Mouse (Mus musculus): ENCODE measurements around the gene Trim50. TPM values are rescaled to one million over a fixed set of nuclear protein-coding genes. Genes with fewer than 3 reads are reported as not detected.

Trim50 gene
- not detected for polyA plus RNA-seq (2014; fragmentation: Illumina TruSeq; extraction: RNeasy Lipid Tissue Mini Kit (QIAGEN cat#74804))

GRCm38 (mm10) chr5:135352995-135353394 is at the start of gene Trim50:
Trim50 (plus strand) TSS chr5:135353295.

GRCm38 (mm10) chr5:135349862-135350261 is 3.2 kb upstream of the Trim50 start, which contains the start of gene Fkbp6:
Fkbp6 (minus strand) TSS chr5:135350044.

DNA sequence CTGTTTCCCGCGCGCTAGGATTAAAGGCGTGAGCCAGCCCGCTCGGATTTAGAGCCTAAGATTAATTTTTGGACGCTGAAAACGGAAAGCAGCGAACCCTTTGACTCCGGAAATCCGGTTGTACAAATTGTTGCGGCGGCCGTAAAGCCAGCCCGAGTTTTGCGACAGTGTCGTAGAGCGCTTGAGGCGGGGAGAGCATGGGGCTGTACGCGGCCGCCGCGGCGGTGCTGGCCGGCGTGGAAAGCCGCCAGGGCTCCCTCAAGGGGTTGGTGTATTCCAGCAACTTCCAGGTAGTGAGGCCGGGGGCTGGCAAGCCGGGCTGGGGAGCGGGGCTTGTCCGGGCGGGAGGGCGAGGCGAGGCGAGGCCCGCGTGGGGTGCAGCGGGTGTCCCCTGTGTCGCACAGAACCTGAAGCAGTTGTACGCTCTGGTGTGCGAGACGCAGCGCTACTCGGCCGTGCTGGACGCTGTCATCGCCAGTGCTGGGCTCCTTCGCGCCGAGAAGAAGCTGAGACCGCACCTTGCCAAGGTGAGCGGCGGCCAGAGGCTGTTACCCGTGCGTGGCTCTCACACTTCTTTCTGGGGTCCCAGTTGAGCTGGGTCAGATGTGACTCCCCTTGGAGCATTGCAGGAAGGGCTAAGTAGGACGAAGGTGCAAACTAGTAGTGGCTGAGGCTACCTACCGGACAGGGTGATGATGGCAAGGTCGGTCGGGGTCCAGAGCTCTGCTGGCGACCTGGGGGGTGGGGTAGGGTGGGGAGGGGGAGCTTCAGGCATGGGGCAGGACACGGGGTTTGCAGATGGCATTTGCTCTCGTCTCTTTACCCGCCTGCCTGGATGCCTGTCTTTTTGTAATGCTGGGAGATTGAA is 16.9 kb downstream of the Trim50 start, which contains the start of gene Nsun5:
Gene Nsun5, plus strand, starts transcription at position 167 of the 868 bp plus-strand sequence.

DNA sequence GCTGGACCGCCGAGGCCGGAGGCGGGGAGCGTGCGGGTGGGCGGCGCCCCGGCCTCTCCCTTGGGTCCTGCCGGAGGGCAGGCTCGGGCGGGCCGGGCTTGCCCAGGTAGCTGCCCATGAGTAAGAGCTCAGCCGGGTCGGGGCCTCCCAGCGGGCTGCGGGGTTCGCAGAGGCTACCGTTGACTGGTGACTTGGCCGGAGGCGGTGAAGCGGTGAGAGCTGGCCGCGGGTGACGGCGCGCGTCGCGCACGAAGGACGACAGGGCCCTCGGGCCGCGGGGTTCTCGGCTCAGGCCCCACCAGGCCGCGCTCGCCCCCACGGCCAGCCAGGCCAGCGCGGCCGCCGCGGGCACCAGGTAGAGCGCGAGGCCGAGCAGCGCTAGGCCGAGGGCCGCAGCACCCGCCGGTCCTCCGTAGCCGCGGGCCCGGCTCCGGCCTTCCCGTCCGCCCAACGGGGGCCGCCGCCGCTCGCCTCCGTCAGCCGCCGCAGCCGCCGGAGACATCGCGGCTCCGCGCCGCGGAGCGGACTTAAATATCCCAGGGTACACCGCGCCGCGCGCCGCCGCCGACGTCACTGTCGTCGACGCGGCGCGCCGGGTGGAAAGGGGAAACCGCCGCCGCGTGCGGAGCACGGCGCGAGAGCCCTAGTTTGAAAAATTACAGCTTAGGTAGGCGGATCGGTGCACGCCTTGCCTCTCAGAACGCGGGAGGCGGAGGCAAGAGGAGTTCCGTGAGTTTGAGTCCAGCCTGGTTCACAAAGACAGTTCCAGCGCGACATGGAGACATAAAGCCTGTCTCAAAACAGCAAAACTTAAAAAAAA is 41.1 kb downstream of the Trim50 start, which contains the start of gene Pom121:
Gene Pom121, minus strand, starts transcription at position 543 of the 820 bp plus-strand sequence.

Other genes starting within 250 kb of the Trim50 start
- 8.5 TPM for gene Tbl2, start 203.6 kb upstream of the Trim50 start, polyA plus RNA-seq (2014; fragmentation: Illumina TruSeq; extraction: RNeasy Lipid Tissue Mini Kit (QIAGEN cat#74804))
- gene Bcl7b, start 185.0 kb upstream of the Trim50 start, polyA plus RNA-seq (2014; fragmentation: Illumina TruSeq; extraction: RNeasy Lipid Tissue Mini Kit (QIAGEN cat#74804)): 11.5 TPM
- 77.9 TPM for gene Baz1b, start 166.0 kb upstream of the Trim50 start, polyA plus RNA-seq (2014; fragmentation: Illumina TruSeq; extraction: RNeasy Lipid Tissue Mini Kit (QIAGEN cat#74804))
- gene Fzd9, start 102.1 kb upstream of the Trim50 start, polyA plus RNA-seq (2014; fragmentation: Illumina TruSeq; extraction: RNeasy Lipid Tissue Mini Kit (QIAGEN cat#74804)): not detected
- gene Fkbp6, start 3.3 kb upstream of the Trim50 start, polyA plus RNA-seq (2014; fragmentation: Illumina TruSeq; extraction: RNeasy Lipid Tissue Mini Kit (QIAGEN cat#74804)): not detected
- 3.6 TPM for gene Nsun5, start 16.7 kb downstream of the Trim50 start, polyA plus RNA-seq (2014; fragmentation: Illumina TruSeq; extraction: RNeasy Lipid Tissue Mini Kit (QIAGEN cat#74804))
- 4.7 TPM for gene Pom121, start 41.3 kb downstream of the Trim50 start, polyA plus RNA-seq (2014; fragmentation: Illumina TruSeq; extraction: RNeasy Lipid Tissue Mini Kit (QIAGEN cat#74804))
- gene Hip1, start 191.8 kb downstream of the Trim50 start, polyA plus RNA-seq (2014; fragmentation: Illumina TruSeq; extraction: RNeasy Lipid Tissue Mini Kit (QIAGEN cat#74804)): 21.8 TPM
- not detected for gene Ccl26, start 210.3 kb downstream of the Trim50 start, polyA plus RNA-seq (2014; fragmentation: Illumina TruSeq; extraction: RNeasy Lipid Tissue Mini Kit (QIAGEN cat#74804))
- not detected for gene Ccl24, start 219.8 kb downstream of the Trim50 start, polyA plus RNA-seq (2014; fragmentation: Illumina TruSeq; extraction: RNeasy Lipid Tissue Mini Kit (QIAGEN cat#74804))